Mouse (Mus musculus): ENCODE results near the gene Aqp1.

DNA sequence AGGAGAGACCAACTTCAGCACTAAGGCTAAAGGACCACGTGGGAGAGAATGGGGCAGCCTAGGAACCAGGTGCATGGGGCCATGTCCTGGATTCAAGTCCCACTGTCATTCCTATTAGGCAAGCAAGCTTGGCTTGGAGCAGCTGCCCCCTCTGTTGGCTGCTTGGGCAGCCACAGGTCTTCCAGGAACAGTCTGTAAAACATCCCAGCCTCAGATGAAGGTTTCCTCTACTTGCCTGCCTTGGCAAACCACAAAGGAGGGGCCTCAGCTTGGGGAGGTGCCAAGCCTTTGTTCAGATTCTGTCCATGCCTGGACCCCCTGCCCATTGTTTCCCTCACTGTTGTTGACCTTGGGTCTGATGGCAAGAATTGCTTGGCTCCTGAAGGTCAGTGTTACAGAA is 11.4 kb upstream of the Aqp1 start:
- TF ChIP-seq CTCF (IDR thresholded peaks at IDR 0.05; ENCODE audit: borderline replicate concordance, insufficient read depth, low read depth, low read length) (no peak), POLR2A (IDR thresholded peaks at IDR 0.05; ENCODE audit: borderline replicate concordance, insufficient read depth, low read length) (no peak)
